Mouse (Mus musculus) stomach, postnatal 0 days (tissue): ENCODE data around the gene Cdx2.

Experiments used
- CTCF ChIP-seq: IDR thresholded peaks from 2 replicates; pipeline ENCODE4 v1.5.1; 2016; ENCODE audit warnings: antibody characterized with exemption, low read depth, mild to moderate bottlenecking, moderate library complexity
- EP300 ChIP-seq: optimal IDR thresholded peaks from 2 replicates; pipeline ENCODE3; 2016; ENCODE audit warnings: antibody characterized with exemption

- TF ChIP-seq CTCF = peak; percentile 94
- no peak for TF ChIP-seq EP300
These were observed 12.6 kb upstream of the Cdx2 start for GRCm38 (mm10) chr5:147319653-147320052.
